Mouse (Mus musculus) thymus, postnatal 25 days (tissue): ENCODE results near the gene Caly.

ENCODE experiments used
- DNase-seq: peaks from one replicate; pipeline ENCODE4 v3.0.0; 2022

The Caly gene

DNA sequence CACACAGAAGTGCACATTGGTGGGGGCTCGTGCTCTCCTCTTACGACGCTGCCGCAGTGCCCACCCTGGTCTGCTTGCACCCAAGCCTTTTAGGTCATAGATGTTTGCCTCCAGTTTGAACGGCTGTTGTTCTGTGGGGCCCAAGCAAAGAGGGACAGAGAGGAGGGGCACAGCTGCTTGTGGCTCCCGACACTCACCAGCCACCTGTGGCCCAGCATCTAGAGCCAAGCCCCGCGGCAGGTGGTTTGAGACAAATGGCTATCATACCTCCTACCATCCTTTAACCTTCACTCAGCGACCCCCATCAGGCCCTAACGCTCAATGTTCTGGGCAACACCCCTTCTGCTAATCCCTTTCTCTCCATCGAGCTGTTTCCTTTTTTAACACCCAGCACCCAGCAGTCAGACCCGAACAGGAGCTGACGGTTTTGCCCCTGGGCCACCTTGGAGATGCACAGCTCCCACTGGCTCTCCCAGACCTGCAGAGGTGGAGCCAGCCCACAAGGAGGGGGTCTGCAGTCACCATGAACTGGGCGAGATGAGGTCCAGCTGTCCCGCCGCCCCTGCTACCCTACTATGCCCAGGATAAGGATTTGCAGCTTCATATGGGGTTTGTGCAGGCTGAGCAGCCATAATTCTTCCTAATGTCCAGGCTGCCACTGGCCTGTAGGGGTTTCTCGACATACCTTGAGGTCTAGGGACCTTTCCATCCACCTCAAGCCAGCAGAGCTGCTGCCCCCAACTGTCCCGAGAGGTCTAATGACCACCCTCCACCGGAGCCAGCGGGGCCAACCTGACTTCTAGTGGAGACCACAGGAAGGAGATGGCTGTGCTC lies 723 bp downstream of the Caly start:
- no peak for DNase-seq

DNA sequence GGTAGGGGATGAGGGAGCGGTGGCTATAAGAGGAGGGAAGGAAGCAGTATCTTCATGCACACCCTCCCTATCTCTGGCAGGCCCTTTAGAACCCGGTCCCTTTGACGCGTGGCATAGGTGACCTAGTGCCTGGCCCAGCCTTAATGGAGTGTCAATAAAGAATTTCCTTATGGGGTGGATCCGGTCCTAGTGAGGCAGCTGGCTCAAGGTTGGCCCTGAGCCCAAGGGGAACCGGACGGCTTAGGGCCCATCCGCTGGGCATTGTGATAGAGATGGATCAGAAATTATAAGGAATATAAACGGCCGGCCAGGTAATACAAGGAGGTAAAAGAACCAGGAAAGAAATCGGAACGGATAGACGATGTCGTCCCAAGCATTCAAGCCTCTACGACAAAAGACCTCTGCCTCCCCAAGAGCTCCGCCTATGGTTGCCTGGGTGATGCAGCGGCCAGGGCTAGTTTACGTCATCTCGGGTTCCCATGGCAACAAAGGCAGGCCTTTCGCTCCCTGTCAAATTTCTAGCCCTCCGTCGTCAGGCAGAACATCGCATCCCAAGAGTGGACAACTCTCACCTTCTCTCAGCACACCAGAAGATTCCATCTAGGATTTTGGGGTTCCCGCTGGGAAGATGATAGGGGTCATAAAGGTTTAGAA lies 1.7 kb downstream of the Caly start:
- DNase-seq, result peak; percentile 41

DNA sequence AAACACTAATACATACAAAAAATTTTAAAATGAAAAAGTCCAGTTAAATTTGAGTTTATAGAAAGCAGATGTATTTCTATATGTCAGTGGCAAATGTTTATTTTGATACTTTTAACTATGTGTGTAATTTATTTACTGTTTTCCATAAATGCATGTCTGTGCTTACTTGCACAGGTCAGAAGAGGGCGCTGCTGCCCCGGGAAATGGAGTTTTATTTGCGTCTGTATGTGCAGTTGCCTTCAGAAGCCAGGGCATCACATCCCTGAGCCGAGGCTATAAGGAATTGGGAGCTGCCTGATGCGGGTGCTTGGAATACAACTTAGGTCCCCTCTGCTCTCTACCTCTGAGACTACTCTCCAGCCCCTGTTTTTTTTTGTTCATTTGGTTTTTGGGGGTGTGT lies 3.6 kb downstream of the Caly start:
- peak; percentile 56 for DNase-seq

DNA sequence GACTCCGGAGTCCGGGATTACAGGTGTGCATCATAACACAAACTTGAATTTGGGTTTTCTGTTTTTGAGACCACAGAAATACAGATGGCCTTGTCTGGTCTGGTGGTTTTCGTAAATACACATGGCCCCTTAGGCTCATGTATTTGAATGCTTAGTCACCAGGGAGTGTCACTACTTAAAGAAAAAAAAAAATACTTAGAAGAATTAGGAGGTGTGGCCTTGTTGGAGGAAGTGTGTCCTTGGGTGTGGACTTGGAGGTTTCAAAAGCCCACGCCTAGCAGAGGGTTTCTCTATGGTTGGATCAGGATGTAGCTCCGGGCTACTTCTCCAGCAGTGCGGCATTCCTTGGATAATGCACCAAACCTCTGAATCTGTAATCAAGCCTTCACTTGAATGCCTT lies 4.7 kb downstream of the Caly start:
- DNase-seq, result no peak

DNA sequence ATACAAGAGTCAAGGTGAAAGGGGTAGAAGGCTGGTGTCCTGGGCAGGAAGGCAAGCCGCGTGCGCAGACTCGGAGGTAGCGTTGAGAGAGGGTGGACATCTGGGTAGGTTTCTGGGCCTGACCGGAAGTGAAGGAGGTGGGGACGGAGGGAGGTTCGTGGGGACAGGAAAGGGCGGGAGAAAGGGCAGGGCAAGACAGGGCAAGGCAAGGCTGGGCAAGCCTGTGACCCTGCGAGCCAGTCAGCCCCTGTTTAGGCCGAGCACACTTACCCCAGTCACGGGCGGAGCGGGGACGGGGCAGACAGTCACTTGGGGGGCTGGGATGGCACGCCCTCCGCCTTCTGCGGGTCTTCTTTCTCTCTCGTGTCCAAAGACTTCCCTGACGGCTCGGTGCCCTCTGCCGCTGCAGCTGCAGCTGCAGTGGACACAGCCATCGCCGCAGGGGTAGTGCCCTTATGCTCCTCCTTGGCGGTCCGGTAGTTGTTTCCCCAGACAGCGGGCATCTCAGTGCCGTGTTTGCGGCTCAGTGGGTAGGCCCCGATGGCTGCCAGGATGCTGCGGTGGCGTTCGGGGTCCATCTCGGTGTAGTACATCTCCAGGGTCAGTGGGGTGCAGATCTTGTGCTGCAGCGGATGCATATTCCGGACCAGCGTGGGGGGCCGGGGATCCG lies 12.2 kb downstream of the Caly start:
- DNase-seq, result no peak

DNA sequence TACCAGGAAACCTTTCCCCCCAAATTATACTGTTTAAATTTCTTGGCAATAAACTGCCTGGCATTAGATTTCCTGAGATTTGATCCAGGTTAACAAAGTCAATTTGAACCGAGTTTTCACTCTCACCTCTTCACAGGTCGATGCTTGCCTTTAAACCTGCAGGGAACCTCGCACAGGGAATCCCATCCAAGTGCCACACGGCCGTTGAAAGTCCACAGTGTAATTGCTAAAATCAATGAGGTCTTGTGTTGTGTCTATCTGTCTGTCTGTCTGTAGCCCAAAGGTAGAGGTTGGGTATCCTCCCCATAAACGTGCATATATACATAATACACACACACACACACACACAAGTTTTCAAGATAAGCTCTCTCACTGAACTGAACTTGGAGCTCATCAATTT lies 15.0 kb downstream of the Caly start:
- DNase-seq, result no peak

DNA sequence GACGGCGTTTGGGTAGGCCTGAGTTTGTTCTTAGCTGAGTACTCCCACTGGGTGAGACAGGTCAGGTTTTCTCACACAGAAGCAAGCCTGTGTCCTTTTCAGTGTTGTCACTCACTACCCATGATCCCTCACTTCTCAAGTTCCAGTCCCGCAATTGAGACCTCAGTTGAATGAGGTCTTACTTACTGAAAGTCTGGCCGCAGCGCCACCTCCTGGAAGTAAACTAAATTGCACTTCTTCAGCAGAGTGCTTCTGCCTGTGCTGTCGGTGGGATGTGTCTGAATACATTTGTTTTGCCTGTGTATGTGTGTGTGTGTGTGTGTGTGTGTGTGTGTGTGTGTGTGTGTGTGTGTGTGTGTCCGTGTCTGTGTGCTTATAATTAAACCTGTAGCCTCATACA lies 19.3 kb downstream of the Caly start:
- DNase-seq, result peak; percentile 68

DNA sequence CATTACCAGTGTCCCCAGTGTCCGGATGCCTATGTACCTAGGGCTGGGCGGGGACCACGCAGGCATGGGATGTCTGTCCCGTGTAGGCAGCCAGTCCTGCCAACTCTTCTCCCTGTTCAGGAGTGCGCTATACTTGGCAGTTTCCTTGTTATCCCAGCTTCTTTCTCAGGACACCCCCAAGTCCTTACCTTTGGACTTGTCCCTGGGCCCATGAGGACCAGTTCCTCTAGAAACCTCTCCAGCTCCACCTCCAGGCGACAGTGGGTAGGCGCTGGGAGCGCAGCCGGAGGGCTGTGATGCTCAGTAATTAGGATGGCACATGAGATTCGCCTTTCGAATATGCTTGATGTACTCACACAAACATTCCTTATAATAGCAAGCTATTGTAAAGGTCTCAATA lies 20.0 kb downstream of the Caly start:
- no peak for DNase-seq

DNA sequence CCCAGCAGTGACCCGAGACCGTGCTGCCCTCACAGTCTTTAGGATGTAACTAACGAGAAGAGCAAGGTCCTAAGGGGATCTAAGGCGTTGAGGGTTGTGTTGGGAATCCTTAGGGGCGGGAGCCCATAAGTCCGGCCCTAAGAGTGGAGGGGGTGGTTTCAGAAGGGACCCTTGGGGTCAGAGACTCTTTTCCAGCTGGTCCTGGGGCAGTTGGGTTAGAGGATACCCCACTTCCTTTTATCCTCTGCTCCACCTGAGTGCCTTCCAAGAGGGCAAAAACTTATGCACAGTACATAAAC lies 20.6 kb downstream of the Caly start:
- no peak for DNase-seq

DNA sequence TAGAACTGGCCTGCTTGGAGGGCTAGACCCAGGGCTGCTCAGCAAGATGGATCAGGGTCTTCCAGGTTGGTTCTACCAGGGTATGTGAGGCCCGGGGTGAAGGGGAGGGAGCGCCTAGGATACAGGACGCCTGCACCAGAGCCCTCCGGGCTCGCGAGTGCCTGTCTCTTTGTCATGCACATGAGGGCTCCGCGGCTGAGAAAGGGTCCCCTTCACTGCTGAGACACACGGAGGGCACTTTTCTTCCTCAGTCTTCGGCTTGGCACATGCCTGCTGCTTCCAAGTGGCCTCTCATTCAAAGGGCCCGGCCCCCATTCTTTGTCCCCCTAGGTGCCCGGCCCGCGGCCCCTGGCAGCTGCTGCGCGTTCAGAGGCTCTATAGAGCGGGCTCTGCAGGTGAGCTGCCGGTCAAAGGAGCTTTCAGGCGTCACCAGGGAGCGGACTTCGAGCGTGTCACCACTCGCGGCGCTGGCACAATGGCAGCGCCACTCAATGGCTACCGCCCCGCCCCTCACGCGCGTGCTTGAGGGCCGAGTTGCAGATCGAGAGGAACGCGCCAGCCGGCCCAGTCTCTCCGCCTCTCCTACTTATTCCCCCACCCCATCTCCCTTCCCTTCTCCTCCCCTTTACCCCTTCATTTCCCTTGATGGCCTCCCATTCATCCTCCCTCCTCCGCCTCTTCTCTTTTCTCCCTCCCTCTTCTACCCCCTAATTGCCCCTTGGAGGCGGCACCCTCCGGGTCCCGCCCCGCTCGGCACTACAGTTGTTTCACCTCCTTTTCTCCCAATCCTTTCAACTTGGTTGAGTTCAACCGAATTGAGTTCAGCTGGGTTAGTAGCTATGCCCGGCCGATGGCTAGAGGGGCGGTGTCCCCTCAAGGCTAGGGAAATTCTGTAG lies 21.2 kb downstream of the Caly start:
- no peak for DNase-seq

DNA sequence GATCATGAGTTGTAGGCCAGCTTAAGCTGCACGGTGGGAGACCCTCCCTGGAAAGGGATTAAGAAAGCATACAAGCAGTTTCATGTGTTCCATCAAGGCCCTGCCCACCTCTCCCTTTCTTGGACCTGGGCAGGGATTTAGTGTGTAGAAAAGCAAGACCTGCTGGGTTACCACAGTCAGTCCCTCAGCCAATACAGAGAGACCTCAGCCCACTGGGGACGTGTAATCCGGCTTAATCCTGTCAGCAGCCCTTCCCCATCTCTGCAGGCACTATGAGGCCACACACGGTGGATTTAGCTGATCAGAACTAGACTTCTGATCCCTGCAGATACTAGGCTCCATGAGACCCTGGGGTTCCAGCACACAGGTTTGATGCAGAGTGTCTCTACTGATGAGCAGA lies 22.7 kb downstream of the Caly start:
- DNase-seq, result no peak

DNA sequence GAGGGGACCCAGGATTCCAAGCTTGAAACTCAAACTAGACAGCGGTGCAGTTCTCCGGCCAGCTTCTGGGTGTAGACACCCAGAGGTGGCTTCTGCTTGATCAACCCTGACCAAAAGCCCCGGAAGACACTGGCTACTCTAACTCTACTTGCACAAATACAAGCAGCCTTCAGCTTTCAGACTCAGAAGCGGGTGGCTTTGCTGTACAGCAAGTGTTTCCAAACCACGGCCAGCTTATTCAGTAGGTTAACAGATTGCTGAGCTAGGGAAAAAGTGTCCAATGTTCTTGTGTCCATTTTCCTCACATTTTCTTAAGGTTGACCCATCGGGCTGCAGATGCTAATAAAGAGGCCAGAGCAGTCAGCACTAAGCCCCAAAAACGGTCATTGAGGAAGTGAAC lies 23.8 kb downstream of the Caly start:
- no peak for DNase-seq

DNA sequence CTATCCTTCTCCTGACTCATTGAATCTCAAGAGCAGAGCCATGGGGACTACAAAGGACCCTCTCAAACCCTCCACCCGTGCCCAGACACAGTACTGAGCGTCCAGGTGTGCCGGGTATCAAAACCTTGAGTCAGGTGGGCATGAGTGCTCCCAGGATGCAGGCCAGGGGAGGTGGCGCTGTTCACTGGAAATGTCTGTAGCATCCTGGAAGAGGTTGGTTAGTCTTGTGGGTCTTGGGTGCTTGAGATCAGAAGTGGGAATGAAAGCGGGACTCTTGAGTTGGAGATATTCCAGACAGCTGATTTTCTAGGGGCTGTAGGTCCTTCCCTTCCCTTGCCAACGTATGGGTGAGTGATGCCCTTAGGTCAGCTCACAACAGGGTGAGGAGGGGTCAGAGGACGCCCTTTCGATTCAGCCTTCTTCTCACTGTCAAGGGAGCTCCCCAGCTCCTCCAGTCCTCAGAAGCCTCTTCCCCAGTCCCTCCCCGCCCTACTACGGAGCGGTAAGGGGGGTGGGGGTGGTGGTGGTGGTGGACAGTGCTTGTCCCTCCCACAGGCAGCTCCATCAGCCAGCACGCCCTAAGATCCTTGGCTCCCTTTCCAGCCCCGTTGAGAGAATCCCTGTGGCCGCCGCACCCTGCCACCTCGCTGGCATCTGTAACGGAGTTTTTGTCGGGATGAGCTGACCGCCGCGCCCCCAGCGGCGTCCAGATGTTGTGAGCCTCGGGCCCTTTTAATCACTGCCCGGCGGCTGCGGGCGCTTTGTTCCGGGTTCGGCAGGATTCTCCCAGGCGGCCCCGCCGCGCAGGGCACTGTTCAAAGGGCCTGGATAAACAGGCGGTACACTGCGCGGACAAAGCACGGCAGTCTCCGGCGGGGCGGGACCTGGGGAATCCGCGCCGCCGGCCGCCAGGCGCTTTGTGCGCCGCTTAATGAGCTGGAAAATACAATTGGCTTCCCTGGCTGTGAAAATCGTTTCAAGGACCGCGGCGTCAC lies 24.6 kb downstream of the Caly start:
- DNase-seq, result no peak

DNA sequence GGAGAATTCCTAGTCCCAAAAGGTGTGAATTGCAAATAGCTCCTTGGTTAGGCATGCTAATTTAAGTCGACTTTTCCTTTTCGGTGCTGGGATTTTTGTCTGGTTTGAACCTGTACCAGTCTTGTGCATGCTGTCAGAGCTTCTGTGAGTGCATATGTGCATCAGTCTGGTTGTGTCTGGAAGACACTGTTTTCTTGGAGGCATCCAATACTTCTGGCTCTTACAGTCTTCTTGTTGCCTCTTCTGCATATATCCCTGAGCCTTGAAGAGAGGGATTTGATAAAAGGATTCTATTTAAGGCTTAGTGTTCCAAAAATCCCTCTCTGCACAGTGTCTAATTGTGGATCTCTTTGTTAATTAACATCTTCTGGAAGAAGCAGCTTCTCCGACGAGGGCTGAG lies 28.2 kb downstream of the Caly start:
- no peak for DNase-seq

DNA sequence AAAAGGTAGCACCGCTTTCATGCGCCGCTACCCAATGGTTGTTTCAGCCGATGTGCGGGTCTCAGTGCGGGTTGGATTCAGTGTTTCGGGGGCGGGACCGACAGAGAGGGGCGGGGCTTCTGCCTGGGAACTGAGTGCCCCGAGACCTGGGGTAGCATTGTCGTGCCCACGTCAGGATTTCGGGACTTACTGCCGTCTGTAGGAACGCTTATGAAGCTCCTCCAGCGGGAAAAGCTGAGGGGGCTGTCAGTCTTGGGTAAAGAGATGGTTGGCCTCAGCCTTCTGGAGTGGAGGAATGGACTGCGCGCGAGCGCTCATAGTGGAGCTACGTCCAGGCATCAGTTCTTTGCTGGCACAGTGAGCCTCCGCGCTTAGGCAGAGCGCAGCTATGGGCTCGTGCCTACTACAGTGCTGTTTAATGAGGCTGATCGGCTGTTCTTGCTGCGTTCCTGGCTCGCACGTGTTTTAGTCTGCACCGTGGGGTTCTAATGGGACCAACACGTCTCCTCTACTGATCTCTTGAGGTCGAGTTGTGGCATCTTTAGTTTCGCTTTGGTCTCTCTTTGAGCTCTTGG lies 33.1 kb downstream of the Caly start:
- no peak for DNase-seq

DNA sequence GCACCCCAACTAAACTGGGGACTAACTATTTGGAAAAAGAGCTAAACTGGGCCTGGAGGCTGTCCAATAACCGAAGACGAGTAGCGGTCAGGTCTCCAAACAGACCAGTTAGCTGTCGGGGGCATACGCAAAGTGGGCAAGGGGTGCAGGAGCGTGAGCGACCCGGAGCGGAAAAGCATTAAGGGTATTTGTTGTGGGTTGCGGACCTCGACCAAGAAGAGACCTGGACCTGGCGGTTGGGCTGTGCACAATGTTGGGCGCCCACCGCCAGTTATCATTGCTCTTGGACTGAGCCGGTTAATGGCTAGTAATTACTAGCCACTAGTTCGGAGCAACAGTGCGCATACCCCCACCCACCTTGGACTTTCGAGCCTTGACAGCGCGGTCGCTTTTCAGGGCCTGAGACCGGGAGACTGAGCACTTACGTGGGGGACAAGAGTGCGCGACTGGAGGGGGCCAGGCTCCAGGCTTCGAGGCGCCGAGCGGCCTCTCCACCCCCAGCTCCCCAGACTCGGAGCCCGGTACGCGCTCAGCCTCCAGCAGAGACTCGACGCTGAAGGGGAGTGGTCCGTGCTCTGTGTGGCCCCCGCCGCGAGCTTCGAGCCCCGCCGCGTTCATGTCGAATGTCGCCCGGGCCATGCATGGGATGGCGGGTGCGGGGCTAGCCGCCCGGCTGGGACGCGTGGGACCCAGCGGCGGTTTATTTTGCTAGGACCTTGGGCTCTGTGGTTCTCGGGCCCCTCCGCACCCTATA lies 33.8 kb downstream of the Caly start, which contains the start of gene Msx3:
TSS of gene Msx3 (minus strand) at position 729 of the 754 bp plus-strand sequence.
- DNase-seq, result no peak

DNA sequence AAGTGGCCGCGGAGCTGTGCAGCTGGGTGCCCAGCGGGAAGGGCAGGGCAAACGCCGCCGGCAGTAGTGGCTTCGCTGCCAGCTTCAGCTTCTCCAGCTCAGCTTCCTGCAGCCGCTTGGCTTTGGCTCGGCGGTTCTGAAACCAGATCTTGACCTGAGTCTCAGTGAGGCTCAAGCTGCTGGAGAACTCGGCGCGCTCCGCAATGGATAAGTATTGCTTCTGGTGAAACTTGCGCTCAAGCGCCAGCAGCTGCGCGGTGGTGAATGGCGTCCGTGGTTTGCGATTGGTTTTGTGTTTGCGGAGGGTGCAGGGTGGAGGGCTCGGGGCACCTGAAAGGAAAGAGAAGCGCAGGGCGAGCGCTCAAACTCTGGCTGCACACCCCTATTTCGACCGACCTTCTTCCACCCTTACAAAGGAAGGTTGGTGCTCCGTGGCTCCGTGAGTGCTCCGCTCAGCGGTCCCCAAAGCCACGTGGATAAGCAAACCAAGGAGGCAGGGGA lies 34.5 kb downstream of the Caly start:
- no peak for DNase-seq

DNA sequence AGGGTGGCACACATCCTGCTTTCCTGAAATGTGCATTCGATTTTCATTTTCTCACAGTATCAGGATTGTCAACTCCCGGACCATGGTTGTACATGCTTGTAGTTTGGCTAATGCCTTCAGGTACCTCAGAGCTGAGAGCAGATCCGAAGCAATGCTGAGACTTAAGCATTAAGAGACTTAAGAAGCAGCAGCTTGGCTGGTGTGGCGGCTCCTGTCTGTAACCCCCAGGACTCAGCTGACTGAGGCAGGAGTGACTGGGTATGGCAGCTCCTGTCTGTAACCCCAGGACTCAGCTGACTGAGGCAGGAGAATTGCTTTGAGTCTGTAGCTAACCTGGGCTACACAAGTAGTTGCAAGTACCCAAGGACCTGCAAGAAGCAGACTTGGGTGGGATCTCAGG lies 36.8 kb downstream of the Caly start:
- DNase-seq, result no peak

DNA sequence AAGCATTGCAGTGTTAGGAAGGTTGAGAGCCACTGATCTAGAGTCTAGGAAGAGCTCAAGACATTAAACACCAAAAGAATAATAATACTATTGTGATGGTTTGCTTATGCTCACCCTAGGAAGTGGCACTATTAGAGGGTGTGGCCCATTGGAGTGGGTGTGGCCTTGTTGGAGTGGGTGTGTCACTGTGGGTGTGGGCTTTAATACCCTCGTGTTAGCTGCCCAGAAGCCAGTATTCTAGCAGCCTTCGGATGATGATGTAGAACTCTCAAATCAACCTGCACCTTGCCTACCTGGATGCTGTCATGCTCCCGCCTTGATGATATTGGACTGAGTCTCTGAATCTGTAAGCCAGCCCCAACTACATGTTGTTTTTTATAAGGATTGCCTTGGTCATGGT lies 39.6 kb downstream of the Caly start:
- DNase-seq, result no peak

DNA sequence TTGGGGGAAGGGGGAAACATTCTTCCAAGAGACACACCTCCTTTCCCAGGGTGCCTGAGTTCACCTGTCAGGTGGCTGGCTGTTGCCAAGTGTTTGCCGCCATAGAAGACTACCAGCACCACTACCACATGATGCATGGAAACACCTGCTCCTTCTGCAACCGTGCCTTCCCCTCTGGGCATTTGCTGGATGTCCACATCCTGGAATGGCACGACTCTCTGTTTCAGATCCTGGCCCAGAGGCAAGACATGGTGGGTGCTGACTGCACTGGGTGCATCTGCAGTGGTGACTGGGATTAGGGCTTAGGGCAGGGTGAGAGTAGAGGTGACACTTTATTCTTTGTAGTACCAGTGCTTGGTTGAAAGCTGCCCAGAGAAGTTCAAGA lies 45.2 kb downstream of the Caly start:
- no peak for DNase-seq
